Mouse (Mus musculus) frontal cortex, adult (tissue): ENCODE measurements around the gene Ndufb11.

ENCODE experiments used
- ATAC-seq: cut with Nextera tagmentation; 2 replicates; pipeline ENCODE4 v1.9.2; 2017; ENCODE audit warnings: mild to moderate bottlenecking, moderate library complexity, mixed read lengths; ENCODE audit not compliant: low TSS enrichment

Gene Ndufb11

GRCm38 (mm10) chrX:20617176-20617902, at the start of gene Ndufb11, which contains the start of gene Rbm10:
Ndufb11 (minus strand) TSS chrX:20617619.
Rbm10 (plus strand) TSS chrX:20617503.
- ATAC-seq = peak; percentile 91

- ATAC-seq = 0 out of 2 replicates have a peak, but pooled peaks have one; percentile 11
Observed at GRCm38 (mm10) chrX:20663444-20663790, 46.0 kb upstream of the Ndufb11 start.

GRCm38 (mm10) chrX:20662716-20663443, 45.5 kb upstream of the Ndufb11 start:
- ATAC-seq = peak; percentile 84

GRCm38 (mm10) chrX:20662317-20662715, 44.9 kb upstream of the Ndufb11 start:
- ATAC-seq = peak; percentile 60

- no peak for ATAC-seq
Observed at GRCm38 (mm10) chrX:20658891-20659406, 41.5 kb upstream of the Ndufb11 start.

GRCm38 (mm10) chrX:20658026-20658652, 40.7 kb upstream of the Ndufb11 start, which contains the start of gene Uba1:
Uba1 (plus strand) TSS chrX:20658326.
- ATAC-seq = peak; percentile 80

GRCm38 (mm10) chrX:20657593-20657992, 40.2 kb upstream of the Ndufb11 start:
- no peak for ATAC-seq

GRCm38 (mm10) chrX:20644780-20645179, 27.4 kb upstream of the Ndufb11 start:
- no peak for ATAC-seq

GRCm38 (mm10) chrX:20638141-20638540, 20.7 kb upstream of the Ndufb11 start:
- no peak for ATAC-seq

- ATAC-seq = peak; percentile 36
Observed at GRCm38 (mm10) chrX:20617903-20618399, 532 bp upstream of the Ndufb11 start.

- ATAC-seq = peak; percentile 53
Observed at GRCm38 (mm10) chrX:20616861-20617175, 601 bp downstream of the Ndufb11 start.

- ATAC-seq = no peak
Observed at GRCm38 (mm10) chrX:20608500-20608899, 8.9 kb downstream of the Ndufb11 start.

- ATAC-seq = no peak
Observed at GRCm38 (mm10) chrX:20587968-20588367, 29.5 kb downstream of the Ndufb11 start.

GRCm38 (mm10) chrX:20573927-20574326, 43.5 kb downstream of the Ndufb11 start:
- no peak for ATAC-seq

- no peak for ATAC-seq
Observed at GRCm38 (mm10) chrX:20572683-20573082, 44.7 kb downstream of the Ndufb11 start.

- no peak for ATAC-seq
Observed at GRCm38 (mm10) chrX:20571024-20571423, 46.4 kb downstream of the Ndufb11 start.
